In the genomic region with DNA sequence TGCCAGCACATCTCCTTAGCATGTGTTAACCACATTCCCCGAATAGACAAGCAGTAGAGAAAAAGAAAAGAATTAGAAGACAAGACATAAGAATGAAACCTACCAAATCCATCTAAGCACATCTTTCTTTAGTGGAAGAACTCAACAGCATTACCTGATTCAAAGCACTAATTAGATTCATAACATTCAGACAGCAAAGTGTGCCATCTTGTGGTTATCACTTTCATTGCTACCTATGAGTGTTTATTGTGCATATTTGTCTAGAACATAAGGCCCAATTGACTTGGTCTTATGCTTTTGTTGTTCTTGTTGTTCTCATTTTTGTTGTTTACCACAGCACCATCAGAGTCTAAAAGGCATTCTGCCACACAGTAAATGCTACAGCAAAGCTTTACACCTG, we compare ENCODE assay signal across 13 mouse cellular contexts. TPM values are rescaled to one million over a fixed set of nuclear protein-coding genes. Genes with fewer than 3 reads are reported as not detected.
DNase-seq lines count a peak whose midpoint lies in the region; ATAC-seq and TF ChIP-seq lines count a peak whose summit lies in the region.
"Had no signal": no experiment of that assay in that cellular context is flagged by ENCODE, and none has a peak within 500 bp of the region (broad histone marks: within the 10 kb centered on the region; RNA-seq: fewer than 3 reads in every experiment).

No protein-coding gene starts in this region.

- no peak for ATAC-seq in forebrain, embryonic 14.5 days
- no peak for ATAC-seq in forebrain, embryonic 12.5 days (ENCODE audit: low FRiP score)
- no peak for ATAC-seq in liver, postnatal 0 days
- ATAC-seq in forebrain, embryonic 16.5 days, result no peak

- H3K4me2 ChIP-seq in forebrain, embryonic 14.5 days (ENCODE audit: low read length), result no peak overlapping the region
- no peak overlapping the region for H3K4me2 ChIP-seq in forebrain, embryonic 12.5 days
- H3K4me2 ChIP-seq in liver, postnatal 0 days (ENCODE audit: low read depth, low read length), result no peak overlapping the region
- no peak overlapping the region for H3K4me2 ChIP-seq in forebrain, embryonic 16.5 days (ENCODE audit: low read length)
- H3K4me2 ChIP-seq: embryonic facial prominence, embryonic 13.5 days; neural tube, embryonic 15.5 days had no signal

- H3K27ac ChIP-seq in forebrain, embryonic 14.5 days (ENCODE audit: low read depth, low read length), result no peak overlapping the region
- no peak overlapping the region for H3K27ac ChIP-seq in forebrain, embryonic 12.5 days
- no peak overlapping the region for H3K27ac ChIP-seq in liver, postnatal 0 days (ENCODE audit: low read depth)
- no peak overlapping the region for H3K27ac ChIP-seq in forebrain, embryonic 16.5 days (ENCODE audit: low read length)
- H3K27ac ChIP-seq: embryonic facial prominence, embryonic 13.5 days; neural tube, embryonic 15.5 days had no signal

- H3K4me1 ChIP-seq in forebrain, embryonic 14.5 days (ENCODE audit: control insufficient read depth, insufficient read depth, low read length), result no peaks in the 10 kb centered on the region
- H3K4me1 ChIP-seq in forebrain, embryonic 12.5 days, result no peaks in the 10 kb centered on the region
- no peaks in the 10 kb centered on the region for H3K4me1 ChIP-seq in liver, postnatal 0 days (ENCODE audit: insufficient read depth)
- H3K4me1 ChIP-seq in forebrain, embryonic 16.5 days (replicated peaks; ENCODE audit: control insufficient read depth, insufficient read depth, low read length), result no peaks in the 10 kb centered on the region
- H3K4me1 ChIP-seq: embryonic facial prominence, embryonic 13.5 days; neural tube, embryonic 15.5 days had no signal

- no peaks in the 10 kb centered on the region for H3K36me3 ChIP-seq in forebrain, embryonic 14.5 days (ENCODE audit: control insufficient read depth, insufficient read depth, low read length)
- H3K36me3 ChIP-seq in forebrain, embryonic 12.5 days (replicated peaks), result no peaks in the 10 kb centered on the region
- no peaks in the 10 kb centered on the region for H3K36me3 ChIP-seq in liver, postnatal 0 days (replicated peaks; ENCODE audit: insufficient read depth, low read length)
- H3K36me3 ChIP-seq in forebrain, embryonic 16.5 days (ENCODE audit: control insufficient read depth, insufficient read depth), result no peaks in the 10 kb centered on the region
- H3K36me3 ChIP-seq: embryonic facial prominence, embryonic 13.5 days; neural tube, embryonic 15.5 days had no signal

- no peaks in the 10 kb centered on the region for H3K27me3 ChIP-seq in forebrain, embryonic 14.5 days (replicated peaks; ENCODE audit: control insufficient read depth, insufficient read depth, low read length)
- no peaks in the 10 kb centered on the region for H3K27me3 ChIP-seq in forebrain, embryonic 12.5 days
- no peaks in the 10 kb centered on the region for H3K27me3 ChIP-seq in liver, postnatal 0 days (ENCODE audit: insufficient read depth, low read length)
- no peaks in the 10 kb centered on the region for H3K27me3 ChIP-seq in forebrain, embryonic 16.5 days (replicated peaks; ENCODE audit: control insufficient read depth, insufficient read depth, low read length)
- H3K27me3 ChIP-seq: embryonic facial prominence, embryonic 13.5 days; neural tube, embryonic 15.5 days had no signal

- WGBS in forebrain, embryonic 14.5 days, result 80% methylated on average over 1 of the region's 1 CpGs
- WGBS in forebrain, embryonic 12.5 days, result 68% methylated on average over 1 of the region's 1 CpGs
- 48% methylated on average over 1 of the region's 1 CpGs for WGBS in liver, postnatal 0 days (ENCODE audit: insufficient replicate concordance)
- 52% methylated on average over 1 of the region's 1 CpGs for WGBS in forebrain, embryonic 16.5 days

- H3K9ac ChIP-seq in forebrain, embryonic 14.5 days (ENCODE audit: low read length), result no peak overlapping the region
- H3K9ac ChIP-seq in forebrain, embryonic 12.5 days, result no peak overlapping the region
- no peak overlapping the region for H3K9ac ChIP-seq in liver, postnatal 0 days (replicated peaks)
- H3K9ac ChIP-seq in forebrain, embryonic 16.5 days (replicated peaks; ENCODE audit: low read depth, low read length), result no peak overlapping the region
- H3K9ac ChIP-seq: embryonic facial prominence, embryonic 13.5 days; neural tube, embryonic 15.5 days had no signal

- peak; percentile 62 for TF ChIP-seq CTCF in liver, postnatal 0 days (IDR thresholded peaks at IDR 0.05; ENCODE audit: low read depth)

- no peak overlapping the region for H3K4me3 ChIP-seq in forebrain, embryonic 14.5 days (ENCODE audit: low read depth, low read length)
- H3K4me3 ChIP-seq in forebrain, embryonic 12.5 days (replicated peaks), result no peak overlapping the region
- no peak overlapping the region for H3K4me3 ChIP-seq in liver, postnatal 0 days (ENCODE audit: low read depth, low read length)
- H3K4me3 ChIP-seq in forebrain, embryonic 16.5 days (replicated peaks; ENCODE audit: low read length), result no peak overlapping the region
- H3K4me3 ChIP-seq: embryonic facial prominence, embryonic 13.5 days; neural tube, embryonic 15.5 days had no signal

- no peak for TF ChIP-seq EP300 in liver, postnatal 0 days (IDR thresholded peaks at IDR 0.05; ENCODE audit: low read depth)

- peak; percentile 26 for DNase-seq in forebrain, embryonic 14.5 days (ENCODE audit: low spot score)
- DNase-seq in liver, postnatal 0 days, result no peak
- DNase-seq in liver, result no peak
- peak; percentile 42 for DNase-seq in brain, adult 2 months (ENCODE audit: low read depth, low spot score)
- peak; percentile 20 for DNase-seq in retina, embryonic 14.5 days (ENCODE audit: low spot score)
- no peak for DNase-seq in frontal cortex, postnatal 14 days (ENCODE audit: low spot score in 2 of 2)
- DNase-seq: adrenal gland, postnatal 10 days; gastrocnemius, postnatal 36 days; lung, postnatal 4 days had no signal

- no peaks in the 10 kb centered on the region for H3K9me3 ChIP-seq in forebrain, embryonic 14.5 days (replicated peaks; ENCODE audit: control insufficient read depth, low read length)
- no peaks in the 10 kb centered on the region for H3K9me3 ChIP-seq in forebrain, embryonic 12.5 days
- no peaks in the 10 kb centered on the region for H3K9me3 ChIP-seq in liver, postnatal 0 days (ENCODE audit: low read length)
- H3K9me3 ChIP-seq in forebrain, embryonic 16.5 days (ENCODE audit: control insufficient read depth, low read length), result no peaks in the 10 kb centered on the region
- H3K9me3 ChIP-seq: embryonic facial prominence, embryonic 13.5 days; neural tube, embryonic 15.5 days had no signal

RNA-seq across cellular contexts. Expression of gene Kyat3, which starts 26.2 kb away (rescaled TPM):
- polyA plus RNA-seq in forebrain, embryonic 14.5 days (2014; fragmentation: Nextera tagmentation; extraction: Ambion mirVana), result 6.2 and 7.5 TPM in 2 replicates
- polyA plus RNA-seq in forebrain, embryonic 12.5 days (2016; fragmentation: Nextera tagmentation; extraction: Ambion mirVana), result 8.3 and 9.6 TPM in 2 replicates
- polyA plus RNA-seq in liver, postnatal 0 days (2015; fragmentation: Nextera tagmentation; extraction: Ambion mirVana), result 186 and 224 TPM in 2 replicates
- 4.3 and 4.6 TPM in 2 replicates for polyA plus RNA-seq in forebrain, embryonic 16.5 days (2015; fragmentation: Nextera tagmentation; extraction: Ambion mirVana)

RNA-seq across cellular contexts. Expression of gene Gbp2, which starts 54.2 kb away (rescaled TPM):
- polyA plus RNA-seq in forebrain, embryonic 14.5 days (2014; fragmentation: Nextera tagmentation; extraction: Ambion mirVana), result 0.33 and 0.63 TPM in 2 replicates
- polyA plus RNA-seq in forebrain, embryonic 12.5 days (2016; fragmentation: Nextera tagmentation; extraction: Ambion mirVana), result 0.17 and 0.19 TPM in 2 replicates
- polyA plus RNA-seq in liver, postnatal 0 days (2015; fragmentation: Nextera tagmentation; extraction: Ambion mirVana), result 3.1 and 3.8 TPM in 2 replicates
- 0.42 and 0.58 TPM in 2 replicates for polyA plus RNA-seq in forebrain, embryonic 16.5 days (2015; fragmentation: Nextera tagmentation; extraction: Ambion mirVana)

Comparison
In these comparisons a context has a peak if more than half of its experiments do, and no peak if none do; other contexts are left out.
1. DNase-seq: peak in forebrain, embryonic 14.5 days (single experiment), brain, adult 2 months (single experiment) and retina, embryonic 14.5 days (single experiment); none in liver, postnatal 0 days (single experiment), liver (single experiment) and frontal cortex, postnatal 14 days (0 of 2).
2. RNA of gene Kyat3, which starts 26.2 kb away (polyA plus RNA-seq): 186 to 224 TPM in liver, postnatal 0 days; 8.3 to 9.6 TPM in forebrain, embryonic 12.5 days, 6.2 to 7.5 TPM in forebrain, embryonic 14.5 days and 4.3 to 4.6 TPM in forebrain, embryonic 16.5 days; every median in the first group is over 10 times any median in the second.